Mouse (Mus musculus): Measurements from ENCODE around the gene Actn2.

DNA sequence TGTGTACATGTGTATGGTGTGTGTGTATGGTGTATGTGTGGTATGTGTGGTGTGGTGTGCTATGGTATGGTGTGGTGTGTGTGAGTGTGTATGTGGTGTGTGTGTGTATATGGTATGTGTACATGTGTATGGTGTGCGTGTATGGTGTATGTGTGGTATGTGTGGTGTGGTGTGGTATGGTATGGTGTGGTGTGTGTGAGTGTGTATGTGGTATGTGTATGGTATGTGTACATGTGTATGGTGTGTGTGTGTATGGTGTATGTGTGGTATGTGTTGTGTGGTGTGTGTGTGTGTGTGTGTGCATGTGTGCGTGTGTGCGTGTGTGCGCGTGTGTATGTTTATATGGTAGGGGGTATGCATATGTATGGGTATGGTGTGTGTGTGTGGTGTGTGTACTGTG lies 9.0 kb downstream of the Actn2 start:
- TF ChIP-seq CTCF (IDR thresholded peaks at IDR 0.05; ENCODE audit: extremely low read depth, insufficient read depth, low read length) (no peak), POLR2A (IDR thresholded peaks at IDR 0.05; ENCODE audit: extremely low read depth, insufficient read depth, low read length) (no peak)
